Mouse (Mus musculus): Measurements from ENCODE around the gene Ramp1. TPM values are rescaled to one million over a fixed set of nuclear protein-coding genes. Genes with fewer than 3 reads are reported as not detected.

The Ramp1 gene
- total RNA-seq, 2 experiments from 2014 or later, result 23.9 to 32.4 TPM

DNA sequence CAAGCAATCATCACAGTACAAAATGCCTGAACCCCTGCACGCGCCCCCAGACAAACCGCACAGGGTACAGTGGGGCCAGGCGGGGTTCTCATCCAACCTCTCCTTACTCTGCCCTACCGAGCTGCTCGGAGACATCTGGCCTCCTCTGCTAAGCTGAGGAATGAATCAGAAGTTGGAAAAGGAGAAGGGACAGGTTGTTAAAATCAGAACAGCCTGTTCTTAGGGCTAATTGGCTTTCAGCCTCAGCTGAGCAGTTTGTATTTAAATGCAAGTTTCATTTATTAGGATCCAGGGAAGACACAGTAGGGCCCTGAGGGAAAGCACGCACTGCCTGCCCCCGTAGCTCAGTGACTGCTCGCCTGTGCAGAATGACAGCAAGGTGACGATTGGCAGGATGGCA is 20.2 kb downstream of the Ramp1 start:
- no peak for DNase-seq

DNA sequence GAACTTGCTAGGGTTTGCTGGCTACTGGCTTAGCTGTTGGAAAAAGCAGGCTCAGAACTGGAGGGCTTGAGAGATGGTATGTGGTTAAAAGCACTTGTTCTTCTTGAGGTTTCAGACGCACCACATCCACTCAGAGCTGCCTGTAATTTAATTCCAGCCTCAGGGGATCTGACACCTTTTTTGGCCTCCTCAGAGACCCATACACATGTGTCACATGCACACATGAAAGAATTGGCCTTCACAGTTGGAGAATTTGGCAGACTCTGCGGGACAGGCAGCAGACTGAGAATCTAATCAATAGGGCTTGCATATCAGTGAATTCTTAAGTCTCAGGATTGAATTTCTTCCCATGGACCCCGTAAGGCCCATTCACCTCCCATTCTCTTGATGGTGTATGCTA is 21.5 kb downstream of the Ramp1 start:
- no peak for DNase-seq

DNA sequence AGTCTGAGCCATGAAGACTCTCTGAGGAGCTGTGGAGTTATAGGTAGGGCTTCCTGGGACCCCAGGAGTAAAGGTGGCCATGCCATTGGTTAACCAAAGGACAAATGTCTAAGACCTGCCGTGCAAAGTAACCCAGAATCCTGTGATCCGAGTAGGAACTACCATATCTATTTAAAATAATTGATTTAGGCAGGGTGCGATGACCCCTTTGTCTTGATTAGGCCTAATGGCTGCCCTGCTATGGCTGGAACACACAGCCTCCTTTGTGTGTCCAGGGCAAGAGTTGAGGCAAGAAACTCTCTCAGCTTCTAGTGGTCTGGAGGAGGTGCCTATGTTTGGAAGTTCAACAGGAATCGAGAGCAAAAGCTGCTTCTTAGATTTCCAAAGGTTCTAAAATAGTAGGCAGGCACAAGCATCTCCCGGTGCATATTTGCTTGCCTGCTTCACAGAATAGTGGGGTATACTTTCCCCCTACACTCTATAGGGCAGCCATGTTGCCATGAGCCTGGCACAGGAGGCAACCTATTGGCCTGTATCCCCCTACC is 24.7 kb downstream of the Ramp1 start:
- DNase-seq, result no peak

DNA sequence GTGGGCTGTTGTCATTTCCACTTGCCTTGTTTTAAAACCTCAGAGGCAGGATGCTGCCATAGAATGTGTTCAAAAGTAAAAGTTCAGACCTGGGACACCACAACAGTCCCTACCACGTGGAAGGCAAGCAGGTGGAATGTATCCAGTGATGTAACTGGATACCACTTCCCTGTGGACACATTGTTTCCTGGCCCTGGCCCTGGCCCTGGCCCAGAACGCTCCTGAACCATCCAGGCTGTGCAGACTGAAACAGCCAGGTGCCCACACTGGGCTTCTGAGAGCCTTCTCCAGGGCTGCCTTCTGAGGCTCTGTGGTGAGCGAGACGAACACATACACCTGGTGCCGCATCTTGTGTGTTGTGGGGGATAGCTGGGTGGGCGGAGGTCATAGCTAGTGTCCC is 26.0 kb downstream of the Ramp1 start:
- no peak for DNase-seq

DNA sequence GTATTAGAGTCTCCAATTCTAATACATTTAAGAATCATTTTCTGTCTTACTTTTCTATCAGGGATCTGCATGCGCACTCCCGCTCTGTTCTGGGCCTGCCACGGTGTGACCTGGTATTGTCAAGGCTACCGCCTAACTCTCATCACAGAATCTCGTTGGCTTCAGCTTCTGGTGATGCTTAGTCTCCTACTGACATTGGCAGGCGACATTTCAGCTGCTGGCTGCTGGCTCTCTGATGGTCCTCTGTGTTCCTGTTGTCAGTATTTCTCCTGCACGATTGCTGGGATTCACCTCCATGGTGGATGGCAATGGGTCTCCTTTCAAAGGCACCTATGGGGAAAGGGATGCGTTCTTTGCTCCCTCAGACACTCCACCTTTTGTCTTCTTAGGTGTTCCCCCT is 26.7 kb downstream of the Ramp1 start:
- DNase-seq, result no peak

DNA sequence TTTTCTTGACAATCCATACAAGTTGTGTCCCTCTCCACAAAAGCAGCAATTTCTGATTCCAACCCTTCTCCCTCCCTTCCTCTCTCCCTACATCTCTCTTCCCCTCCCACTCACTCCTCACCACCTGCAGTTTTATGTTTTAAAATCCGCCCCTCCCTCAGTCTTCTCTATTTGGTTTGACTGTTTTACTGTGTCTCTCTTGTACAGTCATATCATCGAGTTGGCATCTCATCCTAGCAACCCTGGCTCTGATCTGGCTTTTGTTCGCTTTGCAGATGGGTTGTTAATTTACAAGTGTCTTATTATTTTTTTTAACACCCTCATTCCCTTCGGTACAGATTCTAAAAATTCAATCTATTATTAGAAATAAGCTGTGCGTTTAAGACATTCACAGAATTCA is 27.3 kb downstream of the Ramp1 start:
- DNase-seq, result no peak

DNA sequence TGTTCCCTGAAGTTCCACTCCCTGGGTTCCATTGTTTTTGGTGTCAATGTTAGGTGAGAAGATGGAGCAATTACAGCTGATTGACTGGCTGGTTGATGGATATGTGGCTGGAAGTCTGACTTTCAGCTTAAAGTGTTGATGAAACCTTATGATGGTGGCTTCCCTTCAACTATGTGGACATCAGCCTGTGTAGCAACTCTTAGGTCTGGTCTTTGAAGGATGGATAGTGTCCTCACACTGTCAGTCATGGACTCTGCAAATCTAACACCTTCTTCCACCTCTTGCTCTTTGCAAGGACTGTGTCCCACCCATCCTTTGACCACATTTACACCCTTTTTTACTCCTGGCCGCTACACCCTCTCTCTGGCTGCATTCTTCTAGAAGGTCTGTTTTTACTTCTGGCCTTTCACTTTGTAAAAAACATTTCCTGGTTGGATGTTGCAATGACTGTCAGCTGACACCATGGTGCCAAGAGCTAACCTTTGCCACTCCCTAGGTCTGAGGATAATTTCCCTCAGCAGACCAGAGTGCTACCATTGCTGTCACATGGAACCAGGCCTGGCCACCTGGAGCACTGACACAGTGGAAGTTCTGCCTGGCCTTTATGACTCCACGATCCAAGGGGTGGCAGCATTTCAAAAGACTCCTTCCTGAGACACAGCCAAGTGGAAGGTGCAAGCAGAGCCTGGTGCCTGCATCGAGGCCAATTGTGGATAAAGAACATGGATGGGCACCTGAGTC is 27.9 kb downstream of the Ramp1 start:
- DNase-seq, result peak; percentile 49

DNA sequence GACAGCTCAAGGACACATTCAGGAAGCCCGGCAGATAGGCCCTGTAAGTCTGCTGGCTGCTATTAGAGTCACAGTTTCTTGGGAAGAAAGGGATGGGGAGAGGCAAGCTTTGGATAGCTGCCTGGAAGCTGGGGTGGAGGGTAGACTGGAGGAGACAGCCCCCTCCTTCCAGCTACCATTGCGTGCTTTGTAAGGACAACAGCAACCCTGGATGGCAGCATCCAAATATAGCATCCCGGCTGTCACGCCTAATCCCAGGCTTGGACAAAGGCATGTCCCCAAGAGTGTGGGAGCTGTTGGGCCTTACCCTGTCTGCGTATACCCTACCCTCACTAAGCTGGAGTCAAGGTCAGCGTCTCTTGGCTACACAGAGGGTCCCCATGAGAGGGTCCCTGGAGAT is 29.7 kb downstream of the Ramp1 start:
- peak; percentile 43 for DNase-seq

DNA sequence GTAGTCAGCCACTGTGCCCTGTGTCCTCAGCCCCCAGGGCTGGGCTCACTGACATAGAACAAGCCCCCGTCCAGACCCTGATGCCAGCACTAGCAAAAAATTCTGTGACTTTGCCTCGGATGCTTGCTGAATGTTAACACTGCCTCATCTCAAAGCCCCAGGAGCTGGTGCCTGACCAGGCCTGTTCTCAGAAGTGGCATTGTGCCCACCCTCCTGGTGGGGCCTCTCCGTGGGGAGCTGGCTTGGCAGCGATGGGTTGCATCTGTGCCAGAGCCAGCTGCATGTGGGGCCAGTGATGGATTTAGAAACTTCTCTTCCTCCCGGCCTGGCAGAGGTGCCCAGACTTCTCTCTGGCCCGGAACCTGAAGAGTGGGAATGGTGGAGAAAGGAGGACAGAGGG is 30.2 kb downstream of the Ramp1 start:
- peak; percentile 85 for DNase-seq

DNA sequence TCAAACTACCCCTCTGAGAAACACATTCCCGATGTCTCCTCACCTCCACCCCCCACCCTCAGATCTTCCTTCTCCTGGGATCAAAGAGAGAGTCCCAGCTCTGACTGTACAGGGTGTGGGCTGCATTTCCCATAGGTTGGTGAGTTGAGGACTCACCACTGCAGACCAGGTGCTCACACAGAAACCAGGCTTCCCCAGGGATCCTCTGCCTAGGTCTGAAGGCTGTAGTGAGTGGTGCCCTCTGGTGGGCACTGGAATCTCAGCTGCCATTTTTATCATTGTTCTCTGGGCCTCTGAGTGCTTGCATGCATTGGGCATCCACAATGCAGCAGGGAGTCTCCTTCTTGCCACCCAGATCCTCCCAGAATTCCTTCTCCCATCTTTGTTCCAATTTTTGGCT is 31.5 kb downstream of the Ramp1 start:
- no peak for DNase-seq

DNA sequence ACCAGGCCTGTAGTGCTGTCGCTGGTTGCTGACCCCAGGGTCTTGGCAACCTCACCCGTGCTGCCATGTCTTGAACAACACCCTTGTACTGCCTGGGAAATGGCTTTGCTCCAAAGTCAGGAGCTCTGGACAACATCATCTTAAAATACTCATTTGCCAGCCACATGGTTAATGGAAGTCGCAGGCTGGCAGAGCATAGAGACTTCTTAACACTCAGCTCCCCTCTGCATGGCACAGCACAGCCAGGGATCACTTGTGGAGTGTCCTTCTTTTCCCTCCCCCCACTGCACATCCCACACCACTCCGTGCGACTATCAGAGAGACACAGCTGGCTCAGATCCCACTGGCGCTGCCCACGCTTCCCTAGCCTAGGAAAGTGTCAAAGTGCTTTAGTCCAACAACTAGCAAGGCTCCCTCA is 32.0 kb downstream of the Ramp1 start:
- DNase-seq, result no peak

DNA sequence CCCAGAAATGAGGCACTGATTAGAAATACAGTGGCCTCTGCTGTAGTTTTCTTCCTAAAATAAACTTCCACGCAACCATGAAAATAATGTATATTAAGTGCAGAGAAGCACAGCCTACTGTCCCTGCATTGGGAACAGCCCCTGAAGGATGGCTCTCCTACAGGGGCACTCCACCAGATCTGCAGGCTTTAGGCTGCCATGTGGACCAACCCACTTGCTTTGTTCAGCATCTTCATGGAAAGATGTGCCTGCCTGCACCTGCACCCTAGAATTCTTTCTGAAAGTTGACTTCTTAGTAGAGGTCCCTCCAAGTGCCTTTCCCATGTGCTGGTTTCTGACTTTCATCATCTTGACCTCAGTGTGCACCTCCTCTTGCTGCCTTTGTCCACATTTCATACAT is 35.6 kb downstream of the Ramp1 start:
- no peak for DNase-seq

DNA sequence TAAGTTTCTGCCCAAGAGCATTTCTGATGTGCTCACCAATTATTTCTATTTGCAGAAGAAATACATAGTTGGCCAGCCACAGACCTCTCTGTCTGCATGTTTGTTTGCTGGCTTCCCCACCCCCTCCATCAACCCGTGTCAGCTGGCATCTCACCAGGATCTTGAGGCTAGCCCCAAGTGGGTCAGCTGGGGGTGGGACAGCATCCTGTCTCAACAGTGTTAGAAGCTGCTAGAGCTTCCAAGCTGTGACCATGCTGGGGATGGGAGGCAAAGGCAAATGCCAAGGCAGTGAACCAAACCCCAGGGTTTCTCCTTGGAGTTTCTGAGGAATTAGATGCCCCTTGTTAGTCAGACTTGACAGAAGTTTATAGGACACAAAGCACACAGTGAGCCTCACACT is 36.4 kb downstream of the Ramp1 start:
- DNase-seq, result no peak

DNA sequence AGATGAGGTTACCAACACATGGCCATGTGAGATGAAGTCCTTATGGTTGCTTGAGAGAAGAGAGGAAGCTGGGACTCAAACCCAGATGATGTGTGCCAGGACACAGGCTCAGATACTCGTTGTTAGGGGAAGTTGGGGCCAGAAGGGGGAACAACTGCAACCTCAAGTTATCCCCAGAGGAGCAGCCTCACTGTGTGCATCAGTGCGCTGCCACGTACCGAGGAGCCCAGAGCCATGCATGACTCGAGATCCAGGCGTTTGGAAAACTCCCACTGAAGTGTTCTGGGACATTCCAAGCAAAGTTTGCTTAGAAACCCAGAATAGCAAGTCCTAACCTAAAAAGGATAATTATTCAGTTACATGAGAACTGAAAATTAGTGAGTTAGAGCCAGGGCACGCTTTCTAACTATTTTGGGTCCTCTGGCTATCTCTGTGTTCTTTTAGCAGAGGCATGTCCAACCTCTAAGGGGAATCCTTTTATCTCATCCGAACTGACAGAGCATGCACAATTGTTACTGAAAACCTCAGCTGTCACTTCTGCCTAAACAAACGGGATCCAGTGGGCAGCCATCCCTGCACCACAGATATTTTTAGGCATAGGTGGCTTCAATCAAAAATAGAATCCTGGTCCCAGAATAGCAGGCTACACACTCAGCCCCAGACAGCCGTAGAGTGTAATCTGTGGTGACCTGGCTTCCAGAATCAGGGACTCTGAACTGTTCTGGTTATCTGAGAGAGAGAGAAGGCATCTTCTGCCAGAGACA is 37.1 kb downstream of the Ramp1 start:
- no peak for DNase-seq

DNA sequence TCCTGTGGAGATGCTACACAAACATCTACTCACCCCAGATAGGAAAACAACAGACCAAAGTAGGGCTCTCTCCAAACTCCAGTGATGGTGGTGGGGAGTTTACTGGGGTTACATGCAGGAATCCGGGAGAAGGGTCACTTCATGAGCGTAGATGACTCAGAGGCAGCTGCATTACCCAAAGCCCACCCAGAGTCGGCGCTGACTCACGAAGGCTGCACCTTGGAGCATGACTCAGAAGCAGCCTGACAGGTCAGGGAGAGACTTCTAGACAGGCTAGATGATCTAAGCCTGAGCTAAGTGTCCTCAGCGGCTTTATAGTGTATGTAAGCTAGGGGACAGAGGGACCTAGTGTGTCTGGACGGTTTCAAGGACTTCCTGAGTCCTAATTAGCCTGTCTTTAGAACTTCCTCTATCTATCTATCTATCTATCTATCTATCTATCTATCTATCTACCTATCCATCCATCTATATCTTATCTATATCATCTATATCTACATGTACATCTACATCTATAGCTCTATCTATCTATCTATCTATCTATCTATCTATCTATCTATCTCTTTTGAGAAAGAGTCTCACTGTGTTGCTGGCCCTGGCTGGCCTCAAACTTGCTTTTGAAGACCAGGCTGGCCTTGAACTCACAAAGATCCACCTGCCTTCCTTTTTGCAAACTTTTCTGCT is 40.2 kb downstream of the Ramp1 start:
- no peak for DNase-seq

DNA sequence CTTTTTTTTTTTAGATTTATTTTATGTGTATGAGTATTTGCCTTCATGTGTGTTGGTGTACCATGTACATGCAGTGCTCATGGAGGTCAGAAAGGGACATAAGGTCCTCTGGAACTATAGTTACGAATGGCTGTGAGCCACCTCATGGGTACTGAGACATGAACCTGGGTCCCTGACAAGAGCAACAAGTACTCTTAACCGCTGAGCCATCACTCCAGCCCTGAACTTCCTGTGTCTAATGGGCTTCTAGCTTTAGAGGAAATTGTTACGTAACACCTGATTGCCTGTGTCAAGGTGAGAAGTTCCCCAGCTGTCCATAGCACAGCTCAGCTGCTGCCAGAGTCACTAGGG is 40.7 kb downstream of the Ramp1 start:
- no peak for DNase-seq

DNA sequence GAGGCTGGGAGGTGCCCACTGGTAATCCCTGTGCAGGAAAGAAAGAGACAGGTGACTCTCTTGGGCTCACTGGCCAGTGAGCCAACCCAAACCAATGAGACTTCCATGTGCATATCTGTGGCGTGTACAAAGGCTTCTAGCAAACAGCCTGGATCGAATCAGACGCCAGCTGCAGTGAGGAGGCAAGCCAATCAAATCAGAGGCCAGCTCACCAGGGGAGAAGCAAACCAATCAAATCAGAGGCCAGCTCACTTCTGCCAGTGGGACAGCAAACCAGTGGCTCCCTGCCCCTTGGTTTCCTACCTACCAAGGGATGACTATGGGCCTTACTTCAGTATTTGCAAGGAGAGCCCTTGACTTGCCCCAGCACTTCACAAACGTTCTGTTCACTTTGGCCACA is 46.9 kb downstream of the Ramp1 start:
- DNase-seq, result no peak

DNA sequence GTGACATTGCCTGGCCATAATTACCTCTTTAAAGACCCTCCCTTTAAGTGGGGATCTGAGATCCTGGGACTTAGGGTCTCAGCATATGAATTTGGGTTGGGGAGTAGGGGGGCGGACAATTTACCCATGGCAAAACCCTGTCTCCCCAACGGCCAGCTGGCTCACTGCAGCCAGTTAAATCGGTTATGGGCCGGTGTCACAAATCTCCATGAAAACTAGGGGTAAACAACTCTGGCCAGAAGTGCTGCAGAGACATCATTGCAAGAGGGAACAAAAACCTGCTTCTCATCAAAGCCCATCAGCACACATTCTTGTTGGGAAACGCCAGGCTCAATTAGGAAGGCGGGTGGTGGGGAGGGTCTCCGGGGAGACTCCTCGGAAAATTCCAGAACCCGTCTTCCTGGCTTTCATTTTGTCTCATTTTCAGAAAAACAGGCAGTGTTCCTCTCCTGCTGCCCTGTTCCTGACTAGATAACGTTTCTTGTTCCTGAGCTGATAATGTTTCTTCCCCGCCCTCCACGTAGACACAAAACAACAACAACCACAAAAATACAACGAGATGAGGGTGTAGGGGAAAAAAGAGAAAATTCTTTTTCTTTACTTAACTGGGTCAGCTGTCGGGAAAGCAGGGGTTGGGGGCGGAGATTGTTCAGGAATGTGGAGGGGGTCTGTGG is 47.9 kb downstream of the Ramp1 start:
- DNase-seq, result no peak

DNA sequence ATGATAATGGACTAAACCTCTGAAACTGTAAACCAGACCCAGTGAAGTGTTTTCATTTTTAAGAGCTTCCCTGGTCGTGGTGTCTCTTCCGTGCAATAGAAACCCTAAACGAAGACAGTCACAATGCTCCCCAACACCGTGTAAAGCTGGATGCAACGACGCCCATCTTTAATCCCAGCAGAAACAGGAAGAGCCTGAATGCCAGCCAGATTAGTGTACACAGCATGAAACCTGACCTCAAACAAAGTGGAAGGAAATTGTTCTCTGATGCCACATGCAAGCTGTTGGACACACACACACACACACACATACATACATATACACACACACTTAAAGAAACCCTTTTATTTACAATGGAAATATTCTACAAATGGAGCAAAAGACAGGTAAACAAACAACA is 51.5 kb downstream of the Ramp1 start:
- no peak for DNase-seq

DNA sequence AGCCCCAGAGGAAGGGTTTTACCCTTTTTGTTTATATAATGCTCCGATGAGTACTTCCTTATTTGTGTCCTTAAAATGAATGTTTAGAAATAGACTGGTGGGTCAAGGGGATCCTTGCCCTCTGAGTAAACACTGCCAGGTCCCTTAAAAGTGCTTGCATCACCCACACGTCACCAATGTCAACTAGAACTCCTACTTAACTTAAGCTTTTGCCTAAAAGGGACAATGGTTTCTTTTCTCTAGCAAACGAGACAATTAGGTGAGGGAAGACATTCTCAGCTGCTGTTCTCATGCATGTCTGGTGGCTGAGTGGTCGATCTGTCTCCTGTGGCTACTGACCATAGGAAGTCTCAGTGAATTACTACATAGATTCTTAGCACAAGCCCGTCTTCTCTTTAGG is 52.3 kb downstream of the Ramp1 start:
- no peak for DNase-seq

DNA sequence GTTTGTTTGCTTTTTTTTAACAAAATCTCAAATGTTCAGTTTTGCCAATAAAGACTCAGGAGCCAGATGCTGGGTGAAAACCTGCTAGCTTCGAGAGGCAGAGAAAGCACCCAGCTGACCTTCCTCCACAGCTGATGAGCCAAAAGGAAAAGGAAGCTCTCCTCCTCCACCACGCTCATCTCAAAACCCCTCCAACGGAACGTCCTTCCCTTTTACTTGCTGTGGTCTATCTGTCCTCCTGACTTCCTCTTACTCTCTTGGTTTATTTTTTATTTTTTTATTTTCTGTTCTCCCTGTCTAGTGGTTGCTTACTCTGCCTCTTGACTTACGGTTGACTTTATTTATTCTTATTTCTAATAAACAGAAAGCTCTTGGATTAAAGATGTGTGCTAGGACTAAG is 55.8 kb downstream of the Ramp1 start:
- DNase-seq, result no peak

DNA sequence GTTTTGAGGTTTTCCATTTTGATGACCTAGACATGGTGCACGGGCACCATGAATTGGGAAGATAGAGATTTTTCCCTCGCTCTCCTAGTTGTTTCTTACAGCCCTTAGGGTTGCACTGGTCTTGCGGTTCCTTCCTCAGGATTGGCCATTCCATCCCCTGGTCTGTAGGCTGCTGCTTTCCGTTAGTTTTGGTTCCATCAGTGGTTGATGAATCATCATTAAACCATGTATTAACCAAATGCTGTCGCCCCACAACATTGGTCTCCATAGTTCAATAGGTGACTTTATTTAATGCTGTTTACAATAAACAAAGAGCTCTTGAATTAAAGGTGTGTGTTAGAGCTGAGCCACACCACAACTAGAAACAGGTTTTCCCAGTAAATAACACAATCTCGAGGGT is 58.1 kb downstream of the Ramp1 start:
- no peak for DNase-seq

DNA sequence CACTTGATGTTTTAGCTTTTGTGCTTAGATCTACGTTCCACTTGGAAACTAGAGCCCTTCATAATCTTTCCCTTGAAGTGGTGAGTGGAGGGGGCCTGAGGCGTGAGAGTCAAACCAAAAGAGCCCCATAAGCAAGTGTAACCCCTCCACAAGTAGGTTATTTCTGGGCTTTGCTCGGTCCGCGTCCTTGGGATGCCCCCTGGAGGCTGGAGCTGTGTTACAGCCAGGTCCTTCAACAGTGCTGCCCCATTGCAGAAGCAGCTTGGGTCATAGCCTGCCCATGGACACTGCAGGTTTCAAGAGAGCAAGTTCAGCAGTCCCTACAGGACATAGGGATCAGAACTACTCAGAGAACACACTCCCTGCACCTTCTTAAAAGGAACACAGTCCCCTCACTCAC is 59.5 kb downstream of the Ramp1 start:
- DNase-seq, result peak; percentile 55

All from gastrocnemius, postnatal 25 days (tissue).